Mouse (Mus musculus) kidney, adult 18-20 months (tissue): ENCODE measurements at regions not wholly inside any gene's neighbourhood (a gene's known extent, or its start where the extent isn't known, plus 50 kb on each side); places are given as distances from the start of the nearest gene placed in this dataset.

Experiments used
- DNase-seq: peaks from one replicate; pipeline ENCODE4 v3.0.0; 2021

- no peak for DNase-seq
These were observed 57.6 kb upstream of the Myb start for GRCm38 (mm10) chr10:21218431-21218830.

- DNase-seq = no peak
These were observed 60.0 kb upstream of the Myb start for GRCm38 (mm10) chr10:21220795-21221194.

GRCm38 (mm10) chr10:21221290-21221926 is 60.6 kb upstream of the Myb start:
- no peak for DNase-seq

GRCm38 (mm10) chr10:21222104-21223034 is 61.6 kb upstream of the Myb start:
- DNase-seq = peak; percentile 6

- DNase-seq = no peak
These were observed 62.5 kb upstream of the Myb start for GRCm38 (mm10) chr10:21223104-21223910.

- no peak for DNase-seq
These were observed 63.4 kb upstream of the Myb start for GRCm38 (mm10) chr10:21224229-21224628.

GRCm38 (mm10) chr10:21226210-21226609 is 65.4 kb upstream of the Myb start:
- DNase-seq = no peak

- no peak for DNase-seq
These were observed 67.0 kb upstream of the Myb start for GRCm38 (mm10) chr10:21227764-21228163.

GRCm38 (mm10) chr10:21228557-21228956 is 67.2 kb upstream of the Hbs1l start:
- DNase-seq = no peak

GRCm38 (mm10) chr10:21235172-21235571 is 60.6 kb upstream of the Hbs1l start:
- DNase-seq = no peak

GRCm38 (mm10) chr10:21237000-21237399 is 58.8 kb upstream of the Hbs1l start:
- no peak for DNase-seq

GRCm38 (mm10) chr10:21239451-21239850 is 56.3 kb upstream of the Hbs1l start:
- DNase-seq = no peak

- no peak for DNase-seq
These were observed 54.1 kb upstream of the Hbs1l start for GRCm38 (mm10) chr10:21241557-21242222.

- DNase-seq = no peak
These were observed 53.1 kb upstream of the Hbs1l start for GRCm38 (mm10) chr10:21242471-21243231.

- DNase-seq = no peak
These were observed 50.8 kb upstream of the Hbs1l start for GRCm38 (mm10) chr10:21244849-21245453.

GRCm38 (mm10) chr10:21245558-21245957 is 50.2 kb upstream of the Hbs1l start:
- no peak for DNase-seq
